Mouse (Mus musculus) CD4-positive helper T cell, adult 2 months (primary cell): ENCODE measurements around the gene Rai14.

Source experiments
- DNase-seq: peaks from one replicate; pipeline ENCODE4 v3.0.0-alpha.2; 2012; ENCODE audit warnings: low read depth, missing footprints, low spot score

Gene Rai14

DNA sequence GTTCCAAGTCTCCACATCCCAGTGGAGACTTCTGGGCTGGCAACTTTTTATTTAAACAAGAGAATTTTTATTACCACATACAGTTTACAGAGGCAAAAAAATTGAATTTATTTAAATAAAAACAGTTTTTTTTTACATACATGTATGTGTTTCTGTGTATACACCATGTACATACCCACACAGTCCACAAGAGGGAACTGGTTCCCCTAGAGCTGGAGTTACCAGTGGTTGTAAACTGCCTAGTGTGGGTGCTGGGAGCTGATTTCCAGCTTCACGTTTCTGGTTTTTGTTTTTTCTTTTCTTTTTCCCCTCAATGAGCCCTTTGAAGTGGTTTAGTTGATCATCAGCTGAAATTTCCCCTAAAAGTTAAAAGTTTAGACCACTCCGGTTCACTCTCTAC is 96.1 kb downstream of the Rai14 start:
- DNase-seq = no peak

GRCm38 (mm10) chr15:10616001-10616400 is 98.4 kb downstream of the Rai14 start:
- DNase-seq = no peak

GRCm38 (mm10) chr15:10611040-10611439 is 103.4 kb downstream of the Rai14 start:
- DNase-seq = no peak

GRCm38 (mm10) chr15:10609107-10609506 is 105.3 kb downstream of the Rai14 start:
- no peak for DNase-seq

- DNase-seq = no peak
These were observed 105.8 kb downstream of the Rai14 start for GRCm38 (mm10) chr15:10608508-10609098.

DNA sequence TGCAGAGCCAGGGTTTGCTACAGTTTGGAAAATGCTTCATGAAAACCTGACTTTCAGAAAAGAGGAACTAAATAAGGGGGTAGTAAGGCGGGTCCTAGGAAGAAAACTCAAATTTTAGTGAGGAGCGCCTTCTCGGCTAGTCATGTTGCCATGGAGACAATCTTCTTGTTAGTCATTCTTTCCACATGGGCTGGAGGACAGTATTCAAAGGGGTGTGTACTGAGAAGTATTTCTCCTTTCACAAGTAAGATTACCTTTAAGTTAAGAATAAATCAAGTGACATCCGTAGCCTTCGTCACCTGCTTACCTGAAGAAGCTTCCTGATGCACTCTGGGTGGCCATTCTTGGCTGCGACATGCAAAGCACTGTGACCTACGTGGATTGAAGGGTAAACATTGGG is 115.0 kb downstream of the Rai14 start:
- DNase-seq = peak; percentile 30

- DNase-seq = no peak
These were observed 115.9 kb downstream of the Rai14 start for GRCm38 (mm10) chr15:10598259-10599225.

DNA sequence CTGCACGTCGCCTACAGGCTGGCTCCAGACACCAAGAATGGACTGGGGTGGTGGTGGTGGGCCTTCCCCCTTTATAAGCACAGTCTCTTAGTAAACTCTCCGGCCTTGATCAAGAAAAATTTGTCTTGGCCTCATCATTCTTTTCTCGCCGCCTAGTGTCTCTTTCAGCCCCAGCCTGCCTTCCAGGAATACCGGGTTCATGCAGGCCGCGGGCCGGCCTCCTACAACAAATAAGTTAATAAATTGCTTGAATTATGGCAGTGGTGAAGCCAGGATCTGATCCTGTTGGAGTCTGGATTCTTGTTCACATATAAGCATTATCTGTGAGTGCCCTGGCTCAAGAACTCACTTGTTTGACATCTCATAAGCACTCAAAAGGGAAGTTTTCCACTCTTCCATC is 117.6 kb downstream of the Rai14 start:
- DNase-seq = no peak

DNA sequence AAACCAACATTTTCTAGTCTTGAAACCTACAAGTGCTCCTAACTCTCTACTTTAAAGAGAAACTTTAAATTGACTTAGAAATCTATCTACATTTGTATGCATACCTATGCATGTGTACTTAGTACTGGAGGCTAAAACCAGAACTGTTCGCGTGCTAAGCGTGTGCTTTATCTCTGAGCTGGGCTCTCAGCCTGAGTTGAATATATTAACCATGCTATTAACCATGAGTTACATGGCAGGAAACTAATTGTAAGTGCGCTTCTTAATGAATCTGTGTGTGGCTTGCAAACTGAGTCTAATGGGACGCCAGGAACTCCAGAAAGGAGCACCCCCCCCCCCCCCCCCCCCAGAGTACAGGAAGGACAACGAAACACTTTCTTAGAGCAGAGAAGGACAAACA is 119.0 kb downstream of the Rai14 start:
- no peak for DNase-seq

- no peak for DNase-seq
These were observed 119.5 kb downstream of the Rai14 start for GRCm38 (mm10) chr15:10594910-10595309.

GRCm38 (mm10) chr15:10593094-10593493 is 121.3 kb downstream of the Rai14 start:
- DNase-seq = no peak

- DNase-seq = no peak
These were observed 127.9 kb downstream of the Rai14 start for GRCm38 (mm10) chr15:10586565-10586964.

- DNase-seq = no peak
These were observed 129.9 kb downstream of the Rai14 start for GRCm38 (mm10) chr15:10584359-10585187.

GRCm38 (mm10) chr15:10583408-10583807 is 131.0 kb downstream of the Rai14 start:
- DNase-seq = peak; percentile 54

GRCm38 (mm10) chr15:10579159-10579558 is 135.3 kb downstream of the Rai14 start:
- DNase-seq = no peak

GRCm38 (mm10) chr15:10566486-10566885 is 147.9 kb downstream of the Rai14 start:
- no peak for DNase-seq

- DNase-seq = no peak
These were observed 150.2 kb downstream of the Rai14 start for GRCm38 (mm10) chr15:10564201-10564600.

- no peak for DNase-seq
These were observed 152.1 kb downstream of the Rai14 start for GRCm38 (mm10) chr15:10562281-10562680.

DNA sequence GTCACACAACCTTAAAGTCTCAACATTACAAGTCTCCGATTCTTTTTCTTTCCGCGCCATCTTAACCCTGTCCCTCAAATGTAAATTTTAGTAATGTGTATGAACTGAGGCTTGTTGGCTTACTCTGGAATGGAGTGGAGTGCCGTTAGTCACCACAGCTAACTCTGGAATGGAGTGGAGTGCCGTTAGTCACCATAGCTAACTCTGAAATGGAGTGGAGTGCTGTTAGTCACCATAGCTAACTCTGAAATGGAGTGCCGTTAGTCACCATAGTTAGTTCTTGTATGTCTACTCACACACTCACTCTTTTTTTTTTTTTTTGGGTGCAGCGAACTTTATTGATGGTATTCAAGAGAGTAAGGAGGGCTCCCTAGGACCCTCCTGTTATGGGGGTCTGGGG is 154.4 kb downstream of the Rai14 start:
- no peak for DNase-seq

- DNase-seq = no peak
These were observed 156.0 kb downstream of the Rai14 start, which contains the start of gene Ttc23l for GRCm38 (mm10) chr15:10558465-10558864. TSS of gene Ttc23l (minus strand) at chr15:10558668.

GRCm38 (mm10) chr15:10554336-10554735 is 160.1 kb downstream of the Rai14 start:
- DNase-seq = no peak
